Mouse (Mus musculus) kidney, adult 2 months (tissue): ENCODE data around the gene Mical1. TPM values are rescaled to one million over a fixed set of nuclear protein-coding genes. Genes with fewer than 3 reads are reported as not detected.

ENCODE experiments used
- DNase-seq: peaks from one replicate; pipeline ENCODE4 v3.0.0; 2021
- H3K27ac ChIP-seq: fragments of 200-500 bp; 2 replicates; pipeline ENCODE4 v1.5.1; 2012; ENCODE audit warnings: low read depth, low read length, control low read depth, inconsistent platforms; ENCODE audit not compliant: insufficient read depth
- H3K27me3 ChIP-seq: fragments of 200-500 bp; replicated peaks from 2 replicates; pipeline ENCODE4 v1.6.1; 2012; ENCODE audit warnings: mild to moderate bottlenecking, moderate library complexity, low read length, inconsistent platforms; ENCODE audit not compliant: control insufficient read depth, insufficient read depth
- H3K36me3 ChIP-seq: fragments of 200-500 bp; 2 replicates; pipeline ENCODE4 v1.6.1; 2012; ENCODE audit warnings: mild to moderate bottlenecking, moderate library complexity, low read length, inconsistent platforms; ENCODE audit not compliant: control insufficient read depth, insufficient read depth
- H3K4me1 ChIP-seq: fragments of 200-500 bp; 2 replicates; pipeline ENCODE4 v1.6.1; 2011; ENCODE audit warnings: low read length; ENCODE audit not compliant: control insufficient read depth, insufficient read depth
- H3K4me3 ChIP-seq: fragments of 200-500 bp; 2 replicates; pipeline ENCODE4 v1.5.1; 2011; ENCODE audit warnings: mild to moderate bottlenecking, low read depth, low read length, control low read depth; ENCODE audit not compliant: insufficient read depth
- CTCF ChIP-seq: fragments of 200-500 bp; conservative IDR thresholded peaks from 2 replicates; pipeline ENCODE4 v1.5.1; 2011; ENCODE audit warnings: low read depth, mild to moderate bottlenecking, control low read depth, low read length, moderate library complexity, mixed read lengths; ENCODE audit not compliant: insufficient read depth, insufficient read length
- POLR2A ChIP-seq: fragments of 200-500 bp; IDR thresholded peaks from one replicate; pipeline ENCODE4 v1.6.1; 2011; ENCODE audit warnings: low read depth, low read length, control low read depth
- WGBS: fragments of 180-500 bp; shearing (Covaris S2); methylation state at CpG from one replicate; pipeline ENCODE4 v1.1.7; 2018; 5-methylcytosine and 5-hydroxymethylcytosine counted together
- polyA plus RNA-seq: library from polyadenylated mRNA; depleted of rRNA; stranded (reverse); fragments of >200 nt; gene quantifications from 2 replicates; pipeline ENCODE4 v1.2.3, GENCODE M21; 2012; rRNA removed

Mical1 gene
- polyA plus RNA-seq, 1 experiment: 10.2 TPM

GRCm38 (mm10) chr10:41523386-41523785 is 47.3 kb downstream of the Mical1 start:
- H3K27me3 ChIP-seq: no peaks in the 10 kb centered on the region
- H3K36me3 ChIP-seq: peaks cover 8% of the 10 kb centered on the region
- no peak for TF ChIP-seq POLR2A
- no peak for TF ChIP-seq CTCF
- peaks cover 10% of the 10 kb centered on the region; the same call in 1 of the 2 replicates for H3K4me1 ChIP-seq
- H3K4me3 ChIP-seq: no peak overlapping the region
- WGBS: 61% methylated on average over 3 of the region's 3 CpGs
- H3K27ac ChIP-seq: no peak overlapping the region
- no peak for DNase-seq

- H3K4me1 ChIP-seq: peaks cover 8% of the 10 kb centered on the region; the same call in 1 of the 2 replicates
- H3K27ac ChIP-seq: no peak overlapping the region
- DNase-seq: no peak
- no peak for TF ChIP-seq CTCF
- no peak for TF ChIP-seq POLR2A
- H3K36me3 ChIP-seq: peaks cover 14% of the 10 kb centered on the region
- no peak overlapping the region for H3K4me3 ChIP-seq
- H3K27me3 ChIP-seq: no peaks in the 10 kb centered on the region
- 73% methylated on average over 1 of the region's 1 CpGs for WGBS
These were observed 49.6 kb downstream of the Mical1 start for GRCm38 (mm10) chr10:41525696-41526095.

GRCm38 (mm10) chr10:41529972-41530371 is 53.9 kb downstream of the Mical1 start:
- TF ChIP-seq POLR2A (no peak), CTCF (no peak)
- H3K36me3 ChIP-seq: peaks cover 18% of the 10 kb centered on the region
- H3K4me1 ChIP-seq: no peaks in the 10 kb centered on the region; the same call in 1 of the 2 replicates
- no peak overlapping the region for H3K4me3 ChIP-seq
- WGBS: 85% methylated on average over 5 of the region's 5 CpGs
- H3K27ac ChIP-seq: no peak overlapping the region
- no peak for DNase-seq
- H3K27me3 ChIP-seq: no peaks in the 10 kb centered on the region

- TF ChIP-seq POLR2A: no peak
- TF ChIP-seq CTCF: no peak
- Histone ChIP-seq H3K27me3 (no peaks in the 10 kb centered on the region), H3K4me1 (no peaks in the 10 kb centered on the region), H3K36me3 (peaks cover 5% of the 10 kb centered on the region; the same call in 1 of the 2 replicates), H3K27ac (no peak overlapping the region), H3K4me3 (no peak overlapping the region)
- WGBS: 96% methylated on average over 2 of the region's 2 CpGs
- DNase-seq: no peak
These were observed 59.9 kb downstream of the Mical1 start for GRCm38 (mm10) chr10:41535991-41536390.

Other genes starting within 250 kb of the Mical1 start
- 12.6 and 13.4 TPM in 2 replicates for gene Fig4, start 173.1 kb upstream of the Mical1 start, polyA plus RNA-seq
- gene Ak9, start 172.3 kb upstream of the Mical1 start, polyA plus RNA-seq: 0.02 and 0.03 TPM in 2 replicates
- gene Zbtb24, start 25.9 kb upstream of the Mical1 start, polyA plus RNA-seq: 14.9 and 17.9 TPM in 2 replicates
- 124 and 129 TPM in 2 replicates for gene Smpd2, start 14.1 kb downstream of the Mical1 start, polyA plus RNA-seq
- 2.5 and 3.2 TPM in 2 replicates for gene Ppil6, start 14.1 kb downstream of the Mical1 start, polyA plus RNA-seq
- 241 and 291 TPM in 2 replicates for gene Cd164, start 43.1 kb downstream of the Mical1 start, polyA plus RNA-seq
- 2.1 and 2.5 TPM in 2 replicates for gene Ccdc162, start 240.3 kb downstream of the Mical1 start, polyA plus RNA-seq